Mouse (Mus musculus): ENCODE results near the gene Gck. TPM values are rescaled to one million over a fixed set of nuclear protein-coding genes. Genes with fewer than 3 reads are reported as not detected.

Gene Gck
- polyA plus RNA-seq, 1 experiment from 2014 or later, result 0.75 TPM

DNA sequence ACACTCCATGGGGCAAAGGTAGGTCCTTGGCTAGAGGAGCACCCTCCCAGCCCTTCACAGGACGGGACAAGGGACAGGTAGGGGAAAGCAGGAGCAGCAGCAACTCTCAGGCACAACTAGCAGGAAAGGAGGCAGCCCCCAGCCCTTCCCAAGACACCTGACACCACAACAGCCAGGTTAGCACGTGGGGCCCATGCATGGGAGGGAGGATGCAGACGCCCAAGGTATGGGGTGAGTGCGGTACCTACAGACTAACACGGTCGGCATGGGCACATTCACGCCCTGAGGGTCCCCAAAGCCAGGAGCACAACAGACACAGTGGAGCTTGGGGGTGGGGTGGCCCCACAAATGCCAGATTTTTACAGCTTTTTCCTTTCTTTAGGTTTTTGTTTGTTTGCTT lies 21.3 kb upstream of the Gck start:
- Histone ChIP-seq H3K36me3 (ENCODE audit: control insufficient read depth, insufficient read depth, low read length) (peaks cover 4% of the 10 kb centered on the region), H3K9ac (replicated peaks; ENCODE audit: low read depth, low read length) (no peak overlapping the region), H3K27ac (ENCODE audit: low read length) (no peak overlapping the region), H3K4me1 (ENCODE audit: control insufficient read depth, insufficient read depth, low read length) (peaks cover 7% of the 10 kb centered on the region; the same call in 1 of the 2 replicates), H3K4me3 (ENCODE audit: low read depth, low read length) (no peak overlapping the region), H3K9me3 (ENCODE audit: control insufficient read depth, low read depth, low read length) (no peaks in the 10 kb centered on the region), H3K27me3 (ENCODE audit: control insufficient read depth, insufficient read depth, low read length) (no peaks in the 10 kb centered on the region), H3K4me2 (replicated peaks; ENCODE audit: low read depth, low read length) (no peak overlapping the region)
- WGBS, result 50% methylated on average over 7 of the region's 7 CpGs
- no peak for ATAC-seq (ENCODE audit: insufficient number of reproducible peaks, insufficient read depth, low FRiP score, low read depth)

DNA sequence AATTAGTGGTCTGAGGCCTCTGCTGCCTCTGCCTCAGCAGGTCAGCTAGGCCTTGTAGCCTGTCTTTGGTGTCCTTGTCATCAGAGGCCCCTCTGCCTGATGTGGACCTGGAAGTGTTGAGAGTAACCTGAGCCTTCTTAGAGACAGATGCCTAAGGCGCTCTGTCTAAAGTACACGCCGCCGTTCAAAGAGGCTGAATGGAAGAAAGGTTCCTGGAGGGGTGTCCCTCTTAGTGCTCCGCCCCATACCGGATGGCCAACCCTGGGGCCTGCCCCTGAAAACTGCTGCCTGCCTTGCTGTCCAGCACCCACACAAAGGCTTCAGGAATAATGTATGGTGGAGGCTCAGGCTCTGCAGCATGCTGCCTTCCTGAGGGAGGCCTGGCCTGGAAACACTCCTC lies 18.3 kb upstream of the Gck start:
- peaks cover 7% of the 10 kb centered on the region; the same call in 1 of the 2 replicates for H3K4me1 ChIP-seq (ENCODE audit: control insufficient read depth, insufficient read depth, low read length)
- 66% methylated on average over 6 of the region's 6 CpGs for WGBS
- H3K4me2 ChIP-seq (replicated peaks; ENCODE audit: low read depth, low read length), result no peak overlapping the region
- H3K36me3 ChIP-seq (ENCODE audit: control insufficient read depth, insufficient read depth, low read length), result peaks cover 23% of the 10 kb centered on the region
- H3K27ac ChIP-seq (ENCODE audit: low read length), result no peak overlapping the region
- H3K4me3 ChIP-seq (ENCODE audit: low read depth, low read length), result no peak overlapping the region
- H3K27me3 ChIP-seq (ENCODE audit: control insufficient read depth, insufficient read depth, low read length), result no peaks in the 10 kb centered on the region
- ATAC-seq (ENCODE audit: insufficient number of reproducible peaks, insufficient read depth, low FRiP score, low read depth), result no peak
- no peaks in the 10 kb centered on the region for H3K9me3 ChIP-seq (ENCODE audit: control insufficient read depth, low read depth, low read length)
- H3K9ac ChIP-seq (replicated peaks; ENCODE audit: low read depth, low read length), result no peak overlapping the region

- H3K4me2 ChIP-seq (replicated peaks; ENCODE audit: low read depth, low read length), result no peak overlapping the region
- H3K36me3 ChIP-seq (ENCODE audit: control insufficient read depth, insufficient read depth, low read length), result peaks cover 38% of the 10 kb centered on the region
- ATAC-seq (ENCODE audit: insufficient number of reproducible peaks, insufficient read depth, low FRiP score, low read depth), result no peak
- no peak overlapping the region for H3K27ac ChIP-seq (ENCODE audit: low read length)
- no peaks in the 10 kb centered on the region for H3K4me1 ChIP-seq (ENCODE audit: control insufficient read depth, insufficient read depth, low read length)
- 88% methylated on average over 3 of the region's 3 CpGs for WGBS
- no peak overlapping the region for H3K4me3 ChIP-seq (ENCODE audit: low read depth, low read length)
- no peaks in the 10 kb centered on the region for H3K9me3 ChIP-seq (ENCODE audit: control insufficient read depth, low read depth, low read length)
- H3K9ac ChIP-seq (replicated peaks; ENCODE audit: low read depth, low read length), result no peak overlapping the region
- no peaks in the 10 kb centered on the region for H3K27me3 ChIP-seq (ENCODE audit: control insufficient read depth, insufficient read depth, low read length)
Measured at GRCm38 (mm10) chr11:5966751-5967150, 16.9 kb upstream of the Gck start.

GRCm38 (mm10) chr11:5965865-5966264 lies 16.0 kb upstream of the Gck start:
- Histone ChIP-seq H3K27me3 (ENCODE audit: control insufficient read depth, insufficient read depth, low read length) (no peaks in the 10 kb centered on the region), H3K9ac (replicated peaks; ENCODE audit: low read depth, low read length) (no peak overlapping the region), H3K4me2 (replicated peaks; ENCODE audit: low read depth, low read length) (no peak overlapping the region), H3K4me3 (ENCODE audit: low read depth, low read length) (no peak overlapping the region), H3K36me3 (ENCODE audit: control insufficient read depth, insufficient read depth, low read length) (peaks cover 47% of the 10 kb centered on the region), H3K27ac (ENCODE audit: low read length) (no peak overlapping the region), H3K4me1 (ENCODE audit: control insufficient read depth, insufficient read depth, low read length) (no peaks in the 10 kb centered on the region), H3K9me3 (ENCODE audit: control insufficient read depth, low read depth, low read length) (no peaks in the 10 kb centered on the region)
- ATAC-seq (ENCODE audit: insufficient number of reproducible peaks, insufficient read depth, low FRiP score, low read depth), result no peak
- WGBS, result 86% methylated on average over 11 of the region's 11 CpGs

DNA sequence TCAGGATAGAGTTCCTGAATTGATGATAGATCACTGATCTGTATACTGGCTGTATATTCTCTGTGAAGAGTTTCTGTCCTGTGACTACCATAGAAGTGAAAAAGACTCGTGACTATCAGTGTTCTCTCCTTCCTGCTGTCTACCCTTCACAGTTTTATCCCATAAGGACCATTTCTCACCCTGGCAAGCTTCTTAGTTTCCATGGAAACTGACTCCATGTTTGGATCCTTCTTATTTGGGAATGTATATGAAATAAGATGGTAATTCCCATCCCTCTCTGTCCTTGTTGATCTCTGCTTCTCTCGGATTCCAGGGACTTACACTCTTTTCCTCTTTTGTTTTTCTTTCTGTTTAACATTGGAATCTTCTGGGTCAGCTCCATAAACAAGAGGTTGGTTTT lies 10.2 kb upstream of the Gck start:
- H3K36me3 ChIP-seq (ENCODE audit: control insufficient read depth, insufficient read depth, low read length), result peaks cover 48% of the 10 kb centered on the region
- H3K4me2 ChIP-seq (replicated peaks; ENCODE audit: low read depth, low read length), result no peak overlapping the region
- 0 out of 2 replicates have a peak, but pooled peaks cover 6% of the 10 kb centered on the region for H3K4me1 ChIP-seq (ENCODE audit: control insufficient read depth, insufficient read depth, low read length)
- no peak overlapping the region for H3K27ac ChIP-seq (ENCODE audit: low read length)
- H3K27me3 ChIP-seq (ENCODE audit: control insufficient read depth, insufficient read depth, low read length), result no peaks in the 10 kb centered on the region
- ATAC-seq (ENCODE audit: insufficient number of reproducible peaks, insufficient read depth, low FRiP score, low read depth), result no peak
- H3K4me3 ChIP-seq (ENCODE audit: low read depth, low read length), result no peak overlapping the region
- 74% methylated on average over 2 of the region's 2 CpGs for WGBS
- no peak overlapping the region for H3K9ac ChIP-seq (replicated peaks; ENCODE audit: low read depth, low read length)
- no peaks in the 10 kb centered on the region for H3K9me3 ChIP-seq (ENCODE audit: control insufficient read depth, low read depth, low read length)

- H3K9me3 ChIP-seq (ENCODE audit: control insufficient read depth, low read depth, low read length), result no peaks in the 10 kb centered on the region
- H3K36me3 ChIP-seq (ENCODE audit: control insufficient read depth, insufficient read depth, low read length), result peaks cover 5% of the 10 kb centered on the region
- peak within 1 kb of the TSS; percentile 88 for H3K4me3 ChIP-seq (ENCODE audit: low read depth, low read length)
- H3K9ac ChIP-seq (replicated peaks; ENCODE audit: low read depth, low read length), result peak within 1 kb of the TSS; percentile 92
- peak within 1 kb of the TSS; percentile 95 for H3K27ac ChIP-seq (ENCODE audit: low read length)
- ATAC-seq (ENCODE audit: insufficient number of reproducible peaks, insufficient read depth, low FRiP score, low read depth), result peak; percentile 96
- under 1% methylated on average over 69 of the region's 71 CpGs for WGBS
- H3K4me2 ChIP-seq (replicated peaks; ENCODE audit: low read depth, low read length), result peak within 1 kb of the TSS; percentile 72
- no peaks in the 10 kb centered on the region for H3K27me3 ChIP-seq (ENCODE audit: control insufficient read depth, insufficient read depth, low read length)
- H3K4me1 ChIP-seq (ENCODE audit: control insufficient read depth, insufficient read depth, low read length), result peaks cover 12% of the 10 kb centered on the region; the same call in 1 of the 2 replicates
Measured at GRCm38 (mm10) chr11:5955546-5956276, 5.8 kb upstream of the Gck start, which contains the start of gene Ykt6. Gene Ykt6 (plus strand): TSS chr11:5955693.

DNA sequence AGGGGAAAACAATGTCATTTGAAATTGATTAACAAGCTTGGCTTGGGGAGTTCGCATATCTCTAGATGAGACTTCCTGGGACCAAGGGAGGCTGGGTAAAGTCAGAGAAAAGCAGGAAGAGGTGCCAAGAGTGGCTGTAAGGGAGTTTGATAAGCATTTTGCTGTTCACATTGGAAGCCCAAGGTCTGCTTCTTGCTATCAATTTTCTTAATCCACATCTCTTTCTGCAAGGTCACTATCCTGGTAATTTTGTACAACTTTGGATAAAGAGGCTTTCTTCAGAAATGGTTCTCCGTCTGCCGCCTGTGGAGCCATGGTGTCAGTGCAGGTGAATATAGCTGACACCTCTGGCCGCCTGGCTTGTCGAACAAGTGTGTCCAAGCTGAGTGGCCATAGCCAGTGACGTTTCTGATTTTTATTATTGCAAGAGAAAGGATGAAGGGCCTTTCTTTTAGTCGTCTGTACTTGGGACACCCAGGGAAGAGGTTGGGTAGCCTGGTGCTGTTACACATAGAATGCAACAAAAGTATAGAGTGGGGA lies 5.2 kb upstream of the Gck start:
- Histone ChIP-seq H3K9me3 (ENCODE audit: control insufficient read depth, low read depth, low read length) (no peaks in the 10 kb centered on the region), H3K4me3 (ENCODE audit: low read depth, low read length) (peak overlapping the region; percentile 88), H3K36me3 (ENCODE audit: control insufficient read depth, insufficient read depth, low read length) (no peaks in the 10 kb centered on the region), H3K27ac (ENCODE audit: low read length) (peak overlapping the region; percentile 95), H3K27me3 (ENCODE audit: control insufficient read depth, insufficient read depth, low read length) (no peaks in the 10 kb centered on the region), H3K4me1 (ENCODE audit: control insufficient read depth, insufficient read depth, low read length) (peaks cover 12% of the 10 kb centered on the region; the same call in 1 of the 2 replicates), H3K4me2 (replicated peaks; ENCODE audit: low read depth, low read length) (peak overlapping the region; percentile 65), H3K9ac (replicated peaks; ENCODE audit: low read depth, low read length) (peak overlapping the region; percentile 92)
- 5% methylated on average over 7 of the region's 7 CpGs for WGBS
- peak; percentile 50 for ATAC-seq (ENCODE audit: insufficient number of reproducible peaks, insufficient read depth, low FRiP score, low read depth)

GRCm38 (mm10) chr11:5954435-5954834 lies 4.6 kb upstream of the Gck start:
- 67% methylated on average over 5 of the region's 5 CpGs for WGBS
- no peaks in the 10 kb centered on the region for H3K36me3 ChIP-seq (ENCODE audit: control insufficient read depth, insufficient read depth, low read length)
- H3K4me2 ChIP-seq (replicated peaks; ENCODE audit: low read depth, low read length), result no peak overlapping the region; the same call in 1 of the 2 replicates
- ATAC-seq (ENCODE audit: insufficient number of reproducible peaks, insufficient read depth, low FRiP score, low read depth), result no peak
- H3K4me1 ChIP-seq (ENCODE audit: control insufficient read depth, insufficient read depth, low read length), result peaks cover 12% of the 10 kb centered on the region; the same call in 1 of the 2 replicates
- H3K27ac ChIP-seq (ENCODE audit: low read length), result peak overlapping the region; percentile 95; the same call in 1 of the 2 replicates
- H3K27me3 ChIP-seq (ENCODE audit: control insufficient read depth, insufficient read depth, low read length), result no peaks in the 10 kb centered on the region
- H3K9ac ChIP-seq (replicated peaks; ENCODE audit: low read depth, low read length), result no peak overlapping the region
- no peaks in the 10 kb centered on the region for H3K9me3 ChIP-seq (ENCODE audit: control insufficient read depth, low read depth, low read length)
- H3K4me3 ChIP-seq (ENCODE audit: low read depth, low read length), result no peak overlapping the region

Data from stomach, embryonic 14.5 days (tissue).